Mouse (Mus musculus) liver (tissue): ENCODE measurements around the gene Ubxn1.
"Not testable (repeated sequence)": the region's sequence is repeated elsewhere in the genome, so short reads cannot be mapped to it uniquely, and the experiment has no call there.

Source experiments
- DNase-seq: peaks from one replicate; pipeline ENCODE4 v3.0.0-alpha.2; 2020; ENCODE audit warnings: mixed read lengths

The Ubxn1 gene

DNA sequence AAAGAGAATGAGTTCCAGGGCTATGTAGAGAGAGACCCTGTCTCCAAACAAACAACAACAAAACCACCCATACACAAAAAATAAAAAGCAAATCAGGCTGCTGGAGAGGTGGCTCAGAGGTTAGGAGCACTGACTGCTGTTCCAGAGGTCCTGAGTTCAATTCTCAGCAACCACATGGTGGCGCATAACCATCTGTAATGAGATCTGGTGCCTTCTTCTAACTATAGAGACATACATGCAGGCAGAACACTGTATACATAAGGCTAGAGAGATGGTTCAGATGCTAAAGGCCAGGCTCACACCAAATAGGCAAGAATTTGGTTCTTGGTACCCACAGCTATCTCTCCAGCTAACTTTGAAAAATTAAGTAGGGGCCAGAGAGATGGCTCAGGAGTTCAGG, 12.3 kb upstream of the Ubxn1 start:
- peak; percentile 46 for DNase-seq

DNA sequence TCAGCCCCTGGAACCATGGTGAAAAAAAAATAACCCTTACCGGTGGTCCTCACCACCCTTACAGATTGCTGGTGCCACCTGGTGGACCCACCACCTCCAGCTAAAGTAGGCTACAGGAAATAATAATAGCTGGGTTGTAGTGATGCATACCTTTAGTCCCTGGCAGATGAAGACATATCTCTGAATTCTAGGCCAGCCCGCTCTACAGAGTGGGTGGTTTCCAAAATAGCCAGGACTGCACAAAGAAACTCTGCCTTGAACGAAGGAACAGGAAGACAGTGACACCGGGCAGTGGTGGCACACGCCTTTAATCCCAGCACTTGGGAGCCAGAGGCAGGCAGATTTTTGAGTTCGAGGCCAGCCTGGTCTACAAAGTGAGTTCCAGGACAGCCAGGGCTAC, 7.0 kb upstream of the Ubxn1 start:
- no peak for DNase-seq

DNA sequence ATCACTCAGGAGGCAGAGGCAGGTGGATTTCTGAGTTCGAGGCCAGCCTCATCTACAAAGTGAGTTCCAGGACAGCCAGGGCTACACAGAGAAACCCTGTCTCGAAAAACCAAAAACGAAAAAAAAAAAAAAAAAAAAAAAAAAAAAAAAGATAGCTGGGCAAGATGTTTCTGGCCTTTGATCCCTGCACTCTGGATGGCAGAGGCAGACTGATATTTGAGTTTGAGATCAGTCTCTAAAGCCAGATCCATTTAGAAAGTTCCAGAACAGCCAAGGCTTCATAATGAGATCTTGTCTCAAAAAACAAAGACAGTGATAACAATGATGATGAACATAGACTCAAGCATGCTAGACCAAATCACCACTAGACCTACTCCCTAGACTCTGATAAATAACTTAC, 915 bp upstream of the Ubxn1 start:
- not testable (repeated sequence) for DNase-seq

DNA sequence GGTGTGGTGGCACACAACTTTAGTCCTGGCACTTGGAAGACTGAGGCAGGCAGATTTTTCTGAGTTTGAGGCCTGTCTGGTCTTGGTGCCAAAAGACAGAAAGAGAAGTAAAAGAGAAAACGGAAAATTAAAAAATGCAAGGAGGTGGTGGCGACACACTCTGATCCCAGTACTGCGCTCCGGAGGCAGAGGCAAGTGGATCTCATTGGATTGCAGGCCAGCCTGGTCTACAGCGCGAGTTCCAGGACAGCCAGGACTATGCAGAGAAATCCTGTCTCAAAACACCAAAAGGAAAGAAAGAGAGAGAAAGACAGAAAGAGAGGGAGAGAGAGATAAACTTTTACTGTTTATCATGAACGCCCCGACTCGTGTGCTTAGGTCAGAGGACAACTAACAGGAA, 458 bp upstream of the Ubxn1 start:
- DNase-seq = no peak

DNA sequence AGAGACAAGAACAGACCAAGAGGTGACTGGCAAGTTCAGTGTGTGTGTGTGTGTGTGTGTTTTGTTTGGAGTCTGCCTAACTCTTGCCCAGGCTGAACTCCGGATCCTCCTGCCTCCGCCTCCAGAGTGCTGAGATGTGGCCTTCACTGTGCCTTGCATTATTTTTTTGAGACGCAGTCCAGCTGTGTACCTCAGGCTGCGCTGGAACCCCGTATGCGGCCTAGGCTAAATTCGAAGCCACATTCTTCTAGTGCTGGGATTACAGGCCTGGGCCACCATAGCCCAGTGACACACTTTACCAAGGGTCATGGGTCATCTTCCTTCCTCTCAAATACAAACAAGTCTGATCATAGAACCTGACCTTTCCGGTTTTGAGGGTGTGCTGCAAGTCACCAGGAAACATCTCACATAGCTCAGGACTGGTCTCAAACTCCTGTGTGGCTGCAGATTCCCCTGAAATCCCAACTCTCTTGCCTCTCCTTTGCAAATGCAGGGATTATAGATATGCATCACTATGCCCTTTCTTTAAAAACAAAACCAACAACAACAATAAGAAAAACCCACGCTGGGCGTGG, 1.1 kb downstream of the Ubxn1 start:
- DNase-seq = no peak

DNA sequence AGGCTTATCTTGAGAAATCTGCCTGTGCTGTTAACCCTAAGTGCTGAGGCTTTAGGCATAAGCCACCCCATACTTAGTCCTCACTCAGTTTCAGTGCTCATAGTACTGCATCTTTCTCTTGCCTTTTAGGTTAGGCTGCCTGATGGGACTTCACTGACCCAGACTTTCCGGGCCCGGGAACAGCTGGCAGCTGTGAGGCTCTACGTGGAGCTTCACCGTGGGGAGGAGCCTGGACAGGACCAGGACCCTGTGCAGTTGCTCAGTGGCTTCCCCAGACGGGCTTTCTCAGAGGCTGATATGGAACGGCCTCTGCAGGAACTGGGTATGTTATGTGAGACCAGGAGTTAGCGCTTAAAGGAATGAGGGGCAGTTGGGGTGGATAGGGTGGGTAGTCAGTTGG, 3.7 kb downstream of the Ubxn1 start:
- no peak for DNase-seq

DNA sequence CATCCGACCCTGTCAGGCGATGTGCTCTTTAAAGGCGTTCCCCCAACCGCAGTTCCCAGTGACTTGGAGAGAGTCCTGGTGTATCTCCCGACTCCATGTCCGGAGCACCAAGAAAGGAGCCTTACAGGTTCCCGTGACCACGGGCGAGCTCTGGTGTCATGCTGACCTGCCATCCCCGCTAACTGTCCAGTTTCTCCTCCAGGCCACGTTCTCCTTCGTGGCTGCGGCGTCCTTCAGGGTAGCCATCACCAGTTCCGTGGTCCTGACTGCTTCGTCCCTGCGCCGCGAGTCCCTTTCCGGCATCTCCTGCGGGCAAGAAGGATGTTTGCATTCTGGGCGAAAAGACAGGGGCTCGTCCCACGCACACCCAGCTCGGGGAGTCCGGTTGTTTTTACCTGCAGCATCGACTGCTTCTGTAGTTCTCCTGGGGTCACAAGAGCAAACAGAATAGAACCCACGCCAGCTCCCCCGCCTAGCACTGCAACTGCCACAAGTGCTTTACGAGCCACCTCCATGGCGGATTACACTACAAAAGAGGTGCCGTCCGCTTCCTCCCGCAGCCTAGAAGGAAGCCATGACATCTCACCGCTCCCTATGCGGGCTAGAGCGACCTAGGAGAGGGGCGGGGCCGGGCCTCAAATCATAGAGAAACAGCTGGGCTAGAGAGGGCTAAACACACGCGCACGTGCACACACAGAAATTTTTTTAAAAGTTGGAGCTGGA, 9.2 kb downstream of the Ubxn1 start, which contains the start of gene Uqcc3:
TSS of gene Uqcc3 (minus strand) at position 613 of the 723 bp plus-strand sequence.
- DNase-seq = peak; percentile 88

DNA sequence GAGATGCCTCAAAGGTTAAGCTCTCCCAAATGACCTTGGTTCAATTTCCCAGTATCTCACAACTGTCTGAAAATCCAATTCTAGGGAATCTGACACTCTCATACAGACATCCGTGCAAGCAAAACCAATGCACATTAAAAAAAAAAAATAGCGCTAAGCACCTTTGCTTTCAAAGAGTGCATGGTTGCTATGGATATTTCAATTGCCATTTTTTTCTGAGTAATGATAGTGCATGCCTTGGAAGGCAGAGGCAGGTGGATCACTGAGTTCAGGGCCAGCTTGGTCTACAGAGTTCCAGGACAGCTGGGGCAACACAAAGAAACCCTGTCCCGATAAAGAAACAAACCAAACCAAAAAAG, 9.7 kb downstream of the Ubxn1 start:
- DNase-seq = no peak

DNA sequence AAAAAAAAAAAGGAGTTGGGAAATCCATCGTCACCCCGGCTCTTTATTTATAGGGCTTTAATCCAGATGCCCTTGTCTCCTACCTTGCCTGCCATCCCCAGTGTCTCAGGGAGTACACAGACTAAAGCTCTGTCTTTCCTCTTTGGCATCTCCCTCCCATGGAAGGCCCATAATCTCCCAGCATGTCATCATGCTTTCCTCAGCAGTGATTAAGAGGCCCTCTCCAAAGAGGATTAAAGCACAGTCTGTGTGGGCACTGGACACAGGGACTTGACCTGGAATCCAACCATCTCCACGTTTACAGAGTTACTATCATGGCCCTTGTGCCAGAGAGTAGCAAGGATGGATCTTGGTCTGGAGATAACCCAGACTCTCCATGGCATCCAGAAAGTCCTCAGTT, 12.3 kb downstream of the Ubxn1 start, which contains the start of the genes Lbhd1 and Gm49403:
TSS of gene Lbhd1 (plus strand) at position 117 of the 400 bp plus-strand sequence.
TSS of gene Gm49403 (plus strand) at position 315 of the 400 bp plus-strand sequence.
- DNase-seq = no peak

DNA sequence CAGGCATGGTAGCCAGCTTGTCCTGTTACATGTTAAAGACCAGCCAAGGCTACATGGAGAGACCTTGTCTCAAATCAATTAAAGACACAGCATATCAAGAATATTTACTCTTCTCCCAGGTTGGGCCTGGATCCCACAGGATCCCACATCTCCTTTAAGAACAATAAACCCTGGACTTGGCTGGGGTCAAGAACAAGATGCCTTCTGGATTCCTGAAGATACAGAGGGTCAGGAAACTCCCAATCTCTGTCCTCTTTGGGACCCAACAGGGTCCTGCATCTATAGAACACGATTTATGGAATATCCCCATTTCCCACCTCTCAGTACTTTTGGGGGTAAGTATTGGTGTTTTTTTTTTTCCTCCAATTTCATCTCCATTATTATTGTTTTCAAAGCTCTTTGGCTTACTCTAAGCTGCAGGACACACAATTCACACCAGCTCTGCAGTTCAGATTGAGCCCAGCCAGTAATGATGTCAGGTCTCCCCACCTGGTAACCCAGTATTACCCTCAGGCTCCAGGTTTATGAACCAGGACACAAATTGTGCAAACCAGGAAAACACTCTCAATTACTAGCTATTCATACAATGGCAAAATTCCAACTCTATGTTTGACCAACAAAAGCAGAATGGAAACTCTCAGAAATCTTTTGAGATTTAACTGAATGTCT, 15.8 kb downstream of the Ubxn1 start:
- DNase-seq = no peak

DNA sequence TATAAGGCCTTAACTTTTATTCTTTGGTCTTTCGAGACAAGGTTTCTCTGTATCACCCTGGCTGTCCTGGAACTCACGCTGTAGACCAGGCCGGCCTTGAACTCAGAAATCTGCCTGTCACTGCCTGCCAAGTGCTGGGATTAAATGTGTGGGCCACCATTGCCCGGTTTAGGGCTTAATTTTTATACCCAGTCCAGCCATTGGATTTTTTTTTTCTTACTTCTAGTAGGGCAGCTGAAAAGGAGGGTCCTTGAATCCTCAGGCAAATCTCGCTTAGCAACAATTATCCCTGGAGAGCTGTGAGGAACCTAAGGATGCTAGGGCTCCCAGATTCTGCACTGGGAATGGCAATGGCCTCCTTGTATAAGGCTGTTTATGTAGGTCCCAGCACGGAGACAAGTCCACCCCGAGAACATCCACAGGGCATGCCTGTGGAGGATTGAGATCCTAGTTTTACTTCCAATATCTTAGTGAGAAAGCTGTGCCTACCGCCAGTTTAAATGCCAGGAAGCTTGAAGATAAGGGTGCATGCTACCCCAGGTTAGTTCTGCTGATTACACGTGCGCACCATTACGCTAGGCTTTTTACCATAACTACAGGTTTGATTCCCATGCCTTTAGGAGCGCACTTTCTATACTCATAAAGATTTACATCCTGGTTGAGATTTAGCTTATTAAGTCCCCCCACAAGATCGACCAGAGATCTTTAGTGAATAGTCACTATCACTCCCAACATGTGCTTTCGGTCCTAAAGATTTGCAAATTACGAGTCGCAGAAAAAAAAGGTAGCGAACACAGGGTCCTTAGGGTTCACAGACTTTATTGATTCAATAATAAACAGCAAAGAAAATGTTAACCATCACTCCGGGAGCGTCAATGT, 16.5 kb downstream of the Ubxn1 start:
- peak; percentile 24 for DNase-seq

DNA sequence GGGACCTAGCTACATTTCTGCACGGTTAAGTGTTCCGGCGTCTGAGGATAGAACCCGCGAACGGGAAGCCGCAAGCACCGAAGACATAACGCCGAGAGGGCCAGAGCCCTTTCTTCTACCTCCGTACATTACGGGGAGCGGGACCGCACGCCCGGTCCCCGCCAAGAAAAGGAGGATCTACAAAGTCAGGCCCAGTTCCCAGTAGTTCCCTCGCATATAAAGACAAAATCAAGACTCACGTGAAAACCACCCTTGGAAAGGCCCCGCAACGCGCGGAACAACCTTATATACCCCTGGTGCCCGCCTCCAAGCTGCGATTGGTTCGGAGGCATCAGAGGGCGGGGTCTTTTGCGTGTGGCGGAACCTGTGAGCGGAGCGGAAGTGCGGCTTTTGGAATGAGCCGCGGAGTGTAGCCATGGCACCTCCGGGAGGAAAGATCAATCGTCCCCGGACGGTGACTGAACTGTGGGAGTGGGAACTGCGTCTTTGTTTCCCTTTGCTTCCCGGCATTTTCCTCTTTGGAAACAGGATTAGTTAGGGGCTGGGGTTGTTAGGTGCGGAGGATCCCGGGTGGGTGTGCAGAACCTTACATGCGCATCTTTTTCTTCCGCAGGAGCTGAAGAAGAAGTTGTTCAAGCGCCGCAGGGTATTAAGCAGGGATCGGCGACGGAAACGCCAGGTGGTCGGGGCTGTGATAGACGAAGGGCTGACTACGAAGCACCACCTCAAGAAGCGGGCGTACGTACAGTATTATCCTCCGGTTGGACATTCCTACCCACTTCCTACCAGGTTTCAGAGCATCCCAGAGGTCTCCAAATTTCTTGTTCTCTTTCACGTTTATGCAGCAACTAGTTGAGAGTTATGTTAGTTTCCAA, 17.5 kb downstream of the Ubxn1 start, which contains the start of the genes 1810009A15Rik and Gm49416:
TSS of gene 1810009A15Rik (plus strand) at position 343 of the 875 bp plus-strand sequence.
TSS of gene Gm49416 (plus strand) at position 416 of the 875 bp plus-strand sequence.
- DNase-seq = peak; percentile 98

DNA sequence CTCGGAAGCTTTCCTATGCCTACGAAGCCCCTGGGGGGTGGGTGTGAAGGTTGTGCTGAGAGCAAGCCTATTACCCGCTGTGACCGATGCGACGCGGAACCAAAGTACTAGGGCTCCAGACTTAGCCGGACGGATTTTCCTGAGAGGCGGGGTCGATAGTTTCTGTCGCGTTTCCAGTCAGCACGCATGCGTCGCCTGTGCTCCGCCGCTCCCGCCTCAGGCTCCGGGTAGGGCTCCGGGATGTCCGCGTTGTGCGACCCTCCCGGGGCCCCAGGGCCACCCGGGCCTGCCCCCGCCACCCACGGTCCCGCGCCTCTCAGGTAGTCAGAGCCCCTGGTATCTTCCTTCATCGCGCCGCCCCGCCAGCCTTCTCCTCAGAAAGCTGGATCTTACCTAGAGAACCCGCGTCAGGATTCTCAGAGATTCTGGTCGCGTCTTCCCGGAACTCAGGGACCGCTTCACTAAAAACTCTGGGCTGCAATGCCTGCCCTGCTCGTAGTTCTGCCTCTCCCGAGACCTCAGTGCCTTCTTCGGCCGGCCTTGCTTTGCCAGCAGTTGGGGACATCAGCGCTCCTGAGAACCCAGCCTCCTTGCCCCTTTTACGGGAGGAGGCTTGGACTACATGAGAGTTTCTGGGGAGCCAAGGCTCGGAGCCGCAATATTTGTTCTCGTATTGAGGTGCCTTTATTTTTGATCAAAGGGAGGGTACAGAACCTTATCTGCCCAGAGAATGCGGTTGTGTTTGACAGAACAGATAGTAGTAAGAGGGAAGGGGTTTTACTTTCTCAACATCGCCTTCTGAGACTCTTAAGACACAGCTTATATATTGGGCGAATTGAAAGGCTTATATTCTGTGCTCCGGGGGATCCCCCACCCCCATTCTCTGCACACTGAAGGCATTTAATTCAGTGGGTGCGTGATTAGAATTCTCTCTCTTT, 21.8 kb downstream of the Ubxn1 start, which contains the start of gene Ints5:
TSS of gene Ints5 (plus strand) at position 177 of the 938 bp plus-strand sequence.
- DNase-seq = peak; percentile 88

DNA sequence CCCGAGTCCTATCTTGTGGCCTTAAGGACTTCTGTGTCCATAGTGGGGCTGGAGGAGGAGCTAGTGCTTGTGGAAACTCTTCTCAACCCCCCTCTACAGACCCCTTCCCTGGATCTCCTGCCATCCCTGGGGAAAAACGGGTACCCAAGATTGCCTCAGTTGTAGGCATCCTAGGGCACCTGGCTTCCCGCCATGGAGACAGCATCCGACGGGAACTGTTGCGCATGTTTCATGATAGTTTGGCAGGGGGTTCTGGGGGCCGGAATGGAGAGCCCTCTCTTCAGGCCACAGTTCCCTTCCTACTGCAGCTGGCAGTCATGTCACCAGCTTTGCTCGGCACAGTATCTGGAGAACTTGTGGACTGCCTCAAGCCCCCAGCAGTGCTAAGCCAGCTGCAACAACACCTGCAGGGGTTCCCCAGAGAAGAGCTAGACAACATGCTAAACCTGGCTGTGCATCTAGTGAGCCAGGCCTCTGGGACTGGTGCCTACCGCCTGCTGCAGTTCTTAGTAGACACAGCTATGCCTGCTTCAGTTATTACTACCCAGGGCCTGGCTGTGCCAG, 24.2 kb downstream of the Ubxn1 start:
- DNase-seq = no peak

DNA sequence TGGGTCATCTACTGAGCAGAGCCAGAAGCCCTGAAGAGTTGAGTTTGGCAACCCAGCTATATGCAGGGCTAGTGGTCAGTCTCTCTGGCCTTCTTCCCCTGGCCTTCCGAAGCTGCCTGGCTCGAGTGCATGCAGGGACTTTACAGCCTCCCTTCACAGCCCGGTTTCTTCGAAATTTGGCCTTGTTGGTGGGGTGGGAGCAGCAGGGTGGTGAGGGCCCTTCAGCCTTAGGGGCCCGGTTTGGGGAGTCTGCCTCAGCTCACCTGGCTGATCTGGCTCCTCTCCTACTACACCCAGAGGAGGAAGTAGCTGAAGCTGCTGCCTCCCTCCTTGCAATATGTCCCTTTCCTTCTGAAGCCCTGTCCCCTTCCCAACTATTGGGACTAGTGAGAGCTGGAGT, 24.9 kb downstream of the Ubxn1 start:
- not testable (repeated sequence) for DNase-seq

DNA sequence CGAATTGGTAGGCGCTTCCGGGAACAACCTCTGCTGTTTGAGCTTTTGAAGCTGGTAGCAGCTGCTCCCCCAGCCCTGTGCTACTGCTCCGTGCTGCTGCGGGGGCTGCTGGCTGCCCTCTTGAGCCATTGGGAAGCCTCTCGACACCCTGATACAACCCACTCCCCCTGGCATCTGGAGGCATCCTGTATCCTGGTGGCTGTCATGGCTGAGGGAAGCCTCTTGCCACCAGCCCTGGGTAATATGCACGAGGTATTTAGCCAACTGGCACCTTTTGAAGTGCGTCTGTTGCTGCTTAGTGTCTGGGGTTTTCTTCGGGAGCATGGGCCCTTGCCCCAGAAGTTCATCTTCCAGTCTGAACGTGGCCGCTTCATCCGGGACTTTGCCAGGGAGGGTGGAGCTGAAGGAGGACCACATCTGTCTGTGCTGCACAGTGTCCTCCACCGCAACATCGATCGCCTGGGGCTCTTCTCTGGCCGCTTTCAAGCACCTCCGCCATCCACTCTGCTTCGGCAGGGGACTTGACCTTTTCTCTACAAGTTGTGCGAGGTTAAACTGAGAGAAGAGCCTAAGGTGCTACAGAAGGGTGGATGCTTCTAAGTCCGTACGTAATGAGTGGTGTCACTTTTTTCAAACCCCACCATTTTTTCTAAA, 26.0 kb downstream of the Ubxn1 start:
- DNase-seq = peak; percentile 32

DNA sequence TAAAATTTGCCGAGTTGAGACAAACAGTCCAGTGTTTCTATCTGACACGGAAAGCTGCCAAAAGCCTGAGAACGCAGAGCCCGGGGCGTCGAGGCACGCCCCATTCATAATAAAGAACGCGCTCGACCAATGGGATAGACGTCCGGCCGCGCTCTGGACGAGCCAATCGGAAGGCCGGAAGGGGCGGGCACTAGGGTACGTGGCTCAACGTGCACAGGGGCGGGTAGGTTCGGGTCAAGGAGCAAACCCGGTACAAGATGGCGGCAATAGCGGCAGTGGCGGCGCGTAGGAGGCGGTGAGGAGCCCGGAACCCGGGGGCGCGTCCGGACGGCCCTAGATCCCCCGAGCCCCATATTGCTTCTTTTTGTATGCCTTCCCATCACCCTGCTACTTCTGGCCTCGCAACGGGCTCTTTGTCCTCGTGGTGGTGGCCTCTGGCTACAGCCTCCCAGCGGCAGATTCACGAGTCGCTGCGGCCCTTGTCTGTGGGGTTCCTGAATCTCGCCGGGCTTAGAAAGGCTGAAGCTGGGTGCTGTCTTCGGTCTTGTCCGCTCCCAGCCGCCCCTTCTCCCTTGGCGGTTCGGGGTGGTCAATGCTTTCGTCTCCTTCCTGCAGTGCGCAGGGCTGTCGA, 26.7 kb downstream of the Ubxn1 start, which contains the start of gene Ganab:
TSS of gene Ganab (plus strand) at position 207 of the 631 bp plus-strand sequence.
- DNase-seq = peak; percentile 98

DNA sequence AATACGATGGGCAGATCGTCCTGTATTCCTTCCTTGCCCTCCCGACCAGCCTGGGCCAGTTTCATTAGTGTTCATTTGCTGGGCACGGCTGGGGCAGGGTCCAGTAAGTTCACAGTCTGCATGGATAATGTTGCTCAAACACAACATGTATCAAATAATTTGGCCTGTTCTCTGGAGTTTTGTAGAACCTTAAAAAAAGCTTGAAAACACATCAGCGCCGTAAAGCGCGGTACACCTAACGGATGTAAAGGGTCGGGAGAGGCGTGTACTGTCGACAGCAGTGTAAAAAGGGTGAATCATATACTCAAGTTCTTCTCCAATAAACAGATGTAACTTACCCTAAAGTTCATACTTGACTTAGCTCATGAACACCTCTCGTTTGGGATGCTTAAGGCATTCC, 27.3 kb downstream of the Ubxn1 start:
- no peak for DNase-seq

DNA sequence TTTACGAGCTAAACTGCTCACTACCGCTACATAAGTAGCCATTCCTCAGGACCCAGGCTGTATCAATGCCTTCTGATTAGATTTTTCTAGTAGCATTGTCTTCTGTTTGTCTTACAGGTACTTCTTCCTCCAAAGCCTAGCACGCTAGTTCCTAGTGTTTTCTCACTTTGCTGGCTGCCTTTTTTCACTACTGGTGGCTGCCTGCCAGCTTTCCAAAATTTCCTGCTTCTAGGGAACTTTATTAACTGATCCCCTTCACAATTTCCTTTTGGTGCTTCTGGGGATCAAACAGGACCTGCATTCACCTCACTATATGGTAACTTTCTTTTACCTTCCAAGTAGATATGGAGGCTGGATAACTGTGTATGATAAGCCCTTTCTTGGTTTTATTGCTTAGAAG, 27.8 kb downstream of the Ubxn1 start:
- DNase-seq = no peak
